In genomic region chr5:129594116-129595114, GRCm38 (mm10) we compare ENCODE assay signal across 8 mouse cellular contexts. TPM values are rescaled to one million over a fixed set of nuclear protein-coding genes. Genes with fewer than 3 reads are reported as not detected.
DNase-seq lines count a peak whose midpoint lies in the region; ATAC-seq lines count a peak whose summit lies in the region.

No protein-coding gene starts in this region.

- H3K27me3 ChIP-seq in forebrain, embryonic 16.5 days (replicated peaks; ENCODE audit: control insufficient read depth, insufficient read depth, low read length): no peaks in the 10 kb centered on the region

- peak; percentile 55 for DNase-seq in MEL-GATA-1-ER (ENCODE audit: extremely low read depth, low read depth)
- DNase-seq in cerebellum, adult 11 months: peak; percentile 89
- DNase-seq in induced T-regulatory cell, adult 2 months (ENCODE audit: low read depth): peak; percentile 85
- peak; percentile 89 to 94 for DNase-seq in left cerebral cortex, adult 18-20 months (ENCODE audit: low spot score in 2 of 2)
- DNase-seq in right cerebral cortex, postnatal 25 days: peak; percentile 81
- peak; percentile 87 for DNase-seq in urinary bladder, postnatal 25 days (ENCODE audit: low spot score)

- no peak overlapping the region for H3K4me2 ChIP-seq in forebrain, embryonic 16.5 days (ENCODE audit: low read length)

- H3K27ac ChIP-seq in forebrain, embryonic 16.5 days (ENCODE audit: low read length): no peak overlapping the region

- no peak overlapping the region for H3K9ac ChIP-seq in forebrain, embryonic 16.5 days (replicated peaks; ENCODE audit: low read depth, low read length)

- WGBS in forebrain, embryonic 16.5 days: 48% methylated on average over 19 of the region's 19 CpGs

- no peak overlapping the region for H3K4me3 ChIP-seq in forebrain, embryonic 16.5 days (replicated peaks; ENCODE audit: low read length)

- H3K4me1 ChIP-seq in forebrain, embryonic 16.5 days (replicated peaks; ENCODE audit: control insufficient read depth, insufficient read depth, low read length): peaks cover 24% of the 10 kb centered on the region

- ATAC-seq in forebrain, embryonic 16.5 days: peak; percentile 74
- ATAC-seq in megakaryocyte-erythroid progenitor cell, adult 5-6 weeks (replicated peaks; ENCODE audit: low FRiP score, low TSS enrichment, poor library complexity, severe bottlenecking): peak; percentile 88

- H3K9me3 ChIP-seq in forebrain, embryonic 16.5 days (ENCODE audit: control insufficient read depth, low read length): peaks cover 2% of the 10 kb centered on the region; the same call in 1 of the 2 replicates

- H3K36me3 ChIP-seq in forebrain, embryonic 16.5 days (ENCODE audit: control insufficient read depth, insufficient read depth): peaks cover 19% of the 10 kb centered on the region; the same call in 1 of the 2 replicates

RNA-seq across cellular contexts. Expression of gene Mmp17, which starts 10.4 kb away (rescaled TPM):
- 17.7 and 20.2 TPM in 2 replicates for polyA plus RNA-seq in forebrain, embryonic 16.5 days (2015; fragmentation: Nextera tagmentation; extraction: Ambion mirVana)
- 100 to 1,000 TPM in 1 of 2 experiments, 10 to 100 TPM in 1; 98.9 to 104 TPM for total RNA-seq in left cerebral cortex, adult 18-20 months (2021)
- 0.40 TPM in 1 of 2 replicates, not detected in the other for total RNA-seq in megakaryocyte-erythroid progenitor cell, adult 5-6 weeks (2014; fragmentation: Nextera tagmentation)
- total RNA-seq in megakaryocyte-erythroid progenitor cell, adult 5-6 weeks (2017): not detected in 2 replicates

Comparison
In these comparisons a context has a peak if more than half of its experiments do, and no peak if none do; other contexts are left out.
1. RNA of gene Mmp17, which starts 10.4 kb away (total RNA-seq): 98.9 to 104 TPM in left cerebral cortex, adult 18-20 months; 0.40 TPM in megakaryocyte-erythroid progenitor cell, adult 5-6 weeks; every median in the first group is over 10 times any median in the second.
2. Peak in every context shown above with its lines, with median percentiles within 50 percentile points of each other: DNase-seq.